Mouse (Mus musculus): ENCODE results near the gene Agpat3.

Gene Agpat3

GRCm38 (mm10) chr10:78322806-78323205 lies 29.5 kb downstream of the Agpat3 start:
- DNase-seq = peak; percentile 95

GRCm38 (mm10) chr10:78321133-78321757 lies 31.0 kb downstream of the Agpat3 start:
- DNase-seq = no peak

- DNase-seq = peak; percentile 87
Measured at GRCm38 (mm10) chr10:78320526-78320925, 31.8 kb downstream of the Agpat3 start.

GRCm38 (mm10) chr10:78319940-78320339 lies 32.3 kb downstream of the Agpat3 start:
- DNase-seq = peak; percentile 76

- peak; percentile 89 for DNase-seq
Measured at GRCm38 (mm10) chr10:78317270-78317923, 34.9 kb downstream of the Agpat3 start.

- DNase-seq = peak; percentile 95
Measured at GRCm38 (mm10) chr10:78316228-78317087, 35.8 kb downstream of the Agpat3 start.

GRCm38 (mm10) chr10:78315145-78315544 lies 37.1 kb downstream of the Agpat3 start:
- DNase-seq = peak; percentile 83

- peak; percentile 96 for DNase-seq
Measured at GRCm38 (mm10) chr10:78311886-78312635, 40.2 kb downstream of the Agpat3 start.

GRCm38 (mm10) chr10:78310747-78311267 lies 41.5 kb downstream of the Agpat3 start:
- peak; percentile 84 for DNase-seq

- DNase-seq = peak; percentile 78
Measured at GRCm38 (mm10) chr10:78308617-78309016, 43.7 kb downstream of the Agpat3 start.

GRCm38 (mm10) chr10:78307391-78307790 lies 44.9 kb downstream of the Agpat3 start:
- DNase-seq = no peak

GRCm38 (mm10) chr10:78306027-78306426 lies 46.3 kb downstream of the Agpat3 start:
- DNase-seq = no peak

GRCm38 (mm10) chr10:78304996-78305395 lies 47.3 kb downstream of the Agpat3 start:
- no peak for DNase-seq

- DNase-seq = no peak
Measured at GRCm38 (mm10) chr10:78303675-78304074, 48.6 kb downstream of the Agpat3 start.

- no peak for DNase-seq
Measured at GRCm38 (mm10) chr10:78300061-78300460, 52.2 kb downstream of the Agpat3 start.

GRCm38 (mm10) chr10:78298651-78299644 lies 53.3 kb downstream of the Agpat3 start:
- DNase-seq = no peak

GRCm38 (mm10) chr10:78297576-78298484 lies 54.5 kb downstream of the Agpat3 start:
- peak; percentile 99 for DNase-seq

- no peak for DNase-seq
Measured at GRCm38 (mm10) chr10:78296980-78297379, 55.3 kb downstream of the Agpat3 start.

- no peak for DNase-seq
Measured at GRCm38 (mm10) chr10:78296371-78296770, 55.9 kb downstream of the Agpat3 start.

GRCm38 (mm10) chr10:78293576-78293975 lies 58.7 kb downstream of the Agpat3 start:
- no peak for DNase-seq

All from heart, adult 11 months (tissue).